Mouse (Mus musculus) bone marrow macrophage, adult 2 months (primary cell): ENCODE data around the gene Prkd2.

ENCODE experiments used
- CTCF ChIP-seq: IDR thresholded peaks from 2 replicates; pipeline ENCODE4 v1.5.1; 2012; ENCODE audit warnings: low read depth, mild to moderate bottlenecking, low read length, moderate library complexity
- POLR2A ChIP-seq: IDR thresholded peaks from 2 replicates; pipeline ENCODE4 v1.6.1; 2012; ENCODE audit warnings: mild to moderate bottlenecking, low read depth, low read length, borderline replicate concordance

GRCm38 (mm10) chr7:16821669-16822101, 21.0 kb upstream of the Prkd2 start:
- no peak for TF ChIP-seq POLR2A
- TF ChIP-seq CTCF, result no peak
